Mouse (Mus musculus): ENCODE data around the gene Tk1.

DNA sequence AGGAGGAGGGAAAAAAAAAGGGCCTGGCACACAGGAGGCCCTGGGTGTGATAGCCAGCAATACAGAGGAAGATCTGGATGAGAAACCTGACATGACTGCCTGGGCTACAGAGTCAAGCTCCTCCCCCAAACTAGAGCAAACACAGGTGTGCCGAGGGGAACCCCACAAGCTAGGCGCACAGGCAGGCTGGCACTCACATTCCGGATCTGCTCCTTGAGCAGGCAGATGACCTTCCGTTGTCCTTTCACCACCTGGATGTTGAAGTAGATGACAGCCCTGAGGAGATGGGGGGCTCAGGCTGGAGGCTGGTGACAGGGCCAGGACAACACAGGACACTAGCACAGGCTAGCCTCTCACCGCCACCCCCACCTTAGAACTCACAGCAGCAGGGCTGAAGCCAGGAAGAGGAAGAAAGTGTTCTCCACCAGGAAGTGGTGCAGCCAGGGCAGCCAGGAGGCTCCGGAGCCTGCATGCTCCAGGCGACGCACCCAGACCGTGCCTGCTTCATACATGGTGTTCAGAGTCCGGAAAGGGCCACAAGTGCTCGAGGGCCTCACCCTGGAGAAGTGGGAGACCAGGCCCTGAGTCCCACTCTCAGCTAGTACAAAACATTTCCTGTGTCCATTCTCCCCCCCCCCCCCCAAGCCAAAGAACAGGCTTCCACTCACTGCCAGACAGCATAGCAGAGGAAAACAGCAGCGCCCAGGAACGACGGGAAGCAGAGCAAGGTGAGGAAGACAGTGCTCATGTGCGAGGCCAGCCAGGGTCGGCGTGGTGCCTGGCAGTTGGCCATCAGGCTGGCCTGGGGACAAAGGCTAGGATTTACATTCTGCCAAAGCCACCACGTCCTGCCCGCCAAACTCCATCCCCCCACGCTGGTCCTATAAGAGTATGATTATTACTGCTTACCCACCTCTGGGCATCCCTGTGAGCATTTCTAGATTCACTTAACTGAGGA lies 56.9 kb downstream of the Tk1 start:
- TF ChIP-seq MAX (IDR thresholded peaks at IDR 0.05; ENCODE audit: low read depth), result no peak
- TF ChIP-seq MYOD1 (IDR thresholded peaks at IDR 0.05; ENCODE audit: control insufficient read depth in 1 of 3, insufficient read length in 2 of 3, low read depth in 2 of 3), result no peak
- TF ChIP-seq POLR2A (IDR thresholded peaks at IDR 0.05; ENCODE audit: insufficient read length, low read depth), result no peak
- no peak for TF ChIP-seq USF1 (IDR thresholded peaks at IDR 0.05; ENCODE audit: low read depth)
- no peak for TF ChIP-seq SRF (IDR thresholded peaks at IDR 0.05; ENCODE audit: control insufficient read depth, insufficient read length, low read depth)
